Mouse (Mus musculus) liver, embryonic 15.5 days (tissue): ENCODE measurements around the gene Abcc8. TPM values are rescaled to one million over a fixed set of nuclear protein-coding genes. Genes with fewer than 3 reads are reported as not detected.

ENCODE experiments used
- ATAC-seq: fragments of 200-750 bp; cut with Nextera tagmentation; 2 replicates; pipeline ENCODE4 v1.8.0; 2017; ENCODE audit warnings: moderate number of reproducible peaks, mild to moderate bottlenecking, moderate library complexity; ENCODE audit not compliant: insufficient read depth
- H3K27ac ChIP-seq: fragments of 300-500 bp; sonication (generic); replicated peaks from 2 replicates; pipeline ENCODE4 v1.5.1; 2015; ENCODE audit warnings: mild to moderate bottlenecking, inconsistent platforms
- H3K27me3 ChIP-seq: fragments of 300-500 bp; sonication (generic); 2 replicates; pipeline ENCODE4 v1.6.1; 2015; ENCODE audit warnings: mild to moderate bottlenecking, inconsistent platforms
- H3K36me3 ChIP-seq: fragments of 300-500 bp; sonication (generic); replicated peaks from 2 replicates; pipeline ENCODE4 v1.6.1; 2015; ENCODE audit warnings: moderate library complexity, mild to moderate bottlenecking, inconsistent platforms
- H3K4me1 ChIP-seq: fragments of 300-500 bp; sonication (generic); replicated peaks from 2 replicates; pipeline ENCODE4 v1.6.1; 2015; ENCODE audit warnings: inconsistent platforms
- H3K4me2 ChIP-seq: fragments of 300-500 bp; sonication (generic); 2 replicates; pipeline ENCODE4 v1.6.1; 2015; ENCODE audit warnings: moderate library complexity, mild to moderate bottlenecking, inconsistent platforms
- H3K4me3 ChIP-seq: fragments of 300-500 bp; sonication (generic); replicated peaks from 2 replicates; pipeline ENCODE4 v1.5.1; 2015; ENCODE audit warnings: mild to moderate bottlenecking, inconsistent platforms
- H3K9ac ChIP-seq: fragments of 300-500 bp; sonication (generic); 2 replicates; pipeline ENCODE4 v1.6.1; 2015; ENCODE audit warnings: moderate library complexity, mild to moderate bottlenecking, inconsistent platforms
- H3K9me3 ChIP-seq: fragments of 300-500 bp; sonication (generic); replicated peaks from 2 replicates; pipeline ENCODE4 v1.6.1; 2016; ENCODE audit warnings: inconsistent platforms
- WGBS: fragments of 180-500 bp; shearing (Covaris S2); methylation state at CpG from one replicate; pipeline ENCODE4 v1.1.7; 2015; ENCODE audit warnings: mixed read lengths; ENCODE audit not compliant: insufficient replicate concordance; 5-methylcytosine and 5-hydroxymethylcytosine counted together
- polyA plus RNA-seq: library from polyadenylated mRNA; unstranded; fragments of >200 nt; fragmentation: Nextera tagmentation; extraction: Ambion mirVana; gene quantifications from 2 replicates; pipeline ENCODE4 v1.2.1, GENCODE M21; 2015

The Abcc8 gene
- 0.13 and 0.31 TPM in 2 replicates for polyA plus RNA-seq

DNA sequence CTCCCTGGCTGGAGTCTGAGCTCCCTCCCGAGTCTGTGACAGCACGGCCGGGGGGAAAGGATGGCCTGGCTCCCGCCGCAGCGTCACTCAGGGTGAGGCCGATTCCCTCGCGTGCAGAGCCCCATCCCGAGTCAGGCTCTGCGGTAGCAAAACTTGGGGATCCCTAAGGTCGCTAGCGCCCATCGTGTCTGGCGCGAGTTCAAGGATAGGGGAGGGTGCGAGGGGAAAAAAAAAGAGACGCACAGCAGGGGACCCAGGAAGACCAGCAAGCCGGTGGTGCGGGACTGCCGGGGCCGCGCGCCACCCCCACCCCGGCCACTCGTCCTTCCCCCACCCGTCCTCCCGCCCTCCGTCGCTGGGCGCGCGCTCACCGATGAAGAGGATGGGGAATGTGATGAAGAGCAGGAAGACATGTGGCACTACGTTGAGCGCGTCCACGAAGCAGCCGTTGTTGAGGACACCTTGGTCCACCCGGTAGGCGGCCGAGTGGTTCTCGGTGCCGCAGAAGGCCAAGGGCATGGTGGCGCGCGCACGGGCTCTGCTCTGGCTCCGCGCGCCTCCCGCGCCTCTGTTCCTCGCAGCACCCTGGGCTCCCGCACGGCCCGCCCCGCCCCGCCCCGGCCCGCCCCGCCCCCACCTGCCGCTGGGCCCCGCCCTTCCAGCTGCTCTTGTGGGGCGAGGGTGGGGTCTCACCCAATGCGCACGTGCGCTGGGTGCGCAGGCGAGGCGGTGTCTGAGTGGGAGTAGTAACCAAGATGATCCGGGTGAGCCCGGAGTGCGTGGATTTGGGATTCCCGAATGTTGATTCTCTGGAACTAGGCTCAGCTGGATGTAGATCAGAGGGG is at the start of gene Abcc8:
Abcc8 (minus strand) TSS at position 603 of the 845 bp plus-strand sequence.
- H3K27ac ChIP-seq, result no peak within 1 kb of the TSS
- ATAC-seq, result no peak
- H3K36me3 ChIP-seq, result no peaks in the 10 kb centered on the region
- no peaks in the 10 kb centered on the region for H3K9me3 ChIP-seq
- WGBS, result 1% methylated on average over 75 of the region's 75 CpGs
- H3K9ac ChIP-seq, result no peak within 1 kb of the TSS
- H3K4me1 ChIP-seq, result no peaks in the 10 kb centered on the region
- H3K4me3 ChIP-seq, result 0 out of 2 replicates have a peak within 1 kb of the TSS, but pooled peaks have one; percentile 2
- peaks cover 59% of the 10 kb centered on the region for H3K27me3 ChIP-seq
- H3K4me2 ChIP-seq, result peak within 1 kb of the TSS; percentile 43

DNA sequence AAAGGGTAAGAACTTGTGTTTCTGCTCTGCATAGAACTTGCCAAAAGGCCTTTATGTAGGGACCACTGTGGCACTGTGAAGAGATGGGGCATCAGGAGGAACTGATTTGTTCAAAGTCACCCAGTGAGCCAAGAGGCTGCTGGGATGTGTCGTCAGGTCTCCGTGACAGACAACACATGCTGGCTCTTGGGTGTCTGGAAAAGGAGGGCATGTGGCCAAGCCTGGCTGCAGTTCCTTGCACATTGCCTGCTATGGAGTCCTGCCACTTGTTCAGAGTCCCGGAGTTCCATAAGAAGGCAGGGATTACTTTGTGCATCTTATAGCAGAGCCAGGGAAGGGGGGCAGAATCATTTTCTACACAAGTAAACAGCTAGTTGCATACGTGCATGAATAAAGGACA is 47.1 kb upstream of the Abcc8 start:
- Histone ChIP-seq H3K9me3 (no peaks in the 10 kb centered on the region), H3K27ac (no peak overlapping the region), H3K4me1 (no peaks in the 10 kb centered on the region), H3K4me2 (no peak overlapping the region), H3K36me3 (no peaks in the 10 kb centered on the region), H3K9ac (no peak overlapping the region), H3K4me3 (no peak overlapping the region), H3K27me3 (peaks cover 5% of the 10 kb centered on the region; the same call in 1 of the 2 replicates)
- ATAC-seq, result no peak
- WGBS, result 59% methylated on average over 4 of the region's 4 CpGs

DNA sequence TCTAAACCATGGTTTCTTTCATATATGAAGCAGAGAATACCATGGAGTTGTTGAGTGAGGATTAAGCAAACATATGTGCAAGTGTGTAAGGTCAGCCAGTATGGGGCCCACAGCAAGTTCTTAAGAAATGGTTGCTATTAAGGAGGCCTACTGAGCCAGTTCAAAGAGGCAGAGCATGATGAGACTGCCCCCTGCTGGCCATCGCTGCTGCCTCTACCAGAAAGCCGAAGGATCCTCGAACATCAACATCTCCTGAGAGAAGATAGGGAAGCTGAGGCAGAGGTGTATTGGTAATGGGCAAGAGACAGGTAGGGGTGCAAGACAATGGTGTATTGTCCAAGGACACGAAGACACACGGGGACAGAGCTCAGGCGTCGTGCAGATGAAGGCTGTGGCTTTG is 46.4 kb upstream of the Abcc8 start:
- Histone ChIP-seq H3K4me2 (no peak overlapping the region), H3K4me1 (no peaks in the 10 kb centered on the region), H3K4me3 (no peak overlapping the region), H3K9me3 (no peaks in the 10 kb centered on the region), H3K27ac (no peak overlapping the region), H3K27me3 (peaks cover 5% of the 10 kb centered on the region; the same call in 1 of the 2 replicates), H3K9ac (no peak overlapping the region), H3K36me3 (no peaks in the 10 kb centered on the region)
- WGBS, result 18% methylated on average over 7 of the region's 7 CpGs
- ATAC-seq, result no peak

DNA sequence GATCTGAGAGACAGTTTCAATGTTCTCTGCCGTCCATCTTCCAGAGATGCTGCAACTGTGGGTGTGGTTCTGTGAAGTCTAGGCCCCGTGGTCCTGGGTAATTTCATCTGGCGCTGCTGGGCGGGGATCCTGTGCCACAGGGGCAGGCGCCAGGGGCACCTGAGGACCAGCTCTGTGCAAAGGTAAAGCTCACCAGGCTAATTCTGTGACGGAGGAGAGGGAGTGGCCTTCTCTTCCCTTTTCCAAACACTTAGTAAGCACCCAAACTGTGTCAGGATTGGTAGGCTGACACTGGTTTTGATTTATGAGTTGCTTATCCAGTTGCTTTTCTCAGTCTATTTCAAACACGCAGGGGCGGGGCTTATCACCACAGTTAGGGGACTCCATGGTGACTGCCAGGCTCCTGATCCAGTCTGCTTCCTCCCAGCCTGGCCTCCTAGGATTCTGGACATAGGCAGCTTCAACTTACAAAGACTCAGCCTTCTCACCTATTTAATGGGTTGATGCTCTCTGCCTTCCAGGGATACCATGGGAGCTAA is 40.8 kb upstream of the Abcc8 start:
- no peaks in the 10 kb centered on the region; the same call in 1 of the 2 replicates for H3K27me3 ChIP-seq
- no peak overlapping the region for H3K4me2 ChIP-seq
- no peak overlapping the region for H3K9ac ChIP-seq
- H3K9me3 ChIP-seq, result no peaks in the 10 kb centered on the region
- no peak for ATAC-seq
- H3K4me3 ChIP-seq, result no peak overlapping the region
- H3K4me1 ChIP-seq, result no peaks in the 10 kb centered on the region
- WGBS, result 49% methylated on average over 8 of the region's 8 CpGs
- H3K36me3 ChIP-seq, result no peaks in the 10 kb centered on the region
- H3K27ac ChIP-seq, result no peak overlapping the region

DNA sequence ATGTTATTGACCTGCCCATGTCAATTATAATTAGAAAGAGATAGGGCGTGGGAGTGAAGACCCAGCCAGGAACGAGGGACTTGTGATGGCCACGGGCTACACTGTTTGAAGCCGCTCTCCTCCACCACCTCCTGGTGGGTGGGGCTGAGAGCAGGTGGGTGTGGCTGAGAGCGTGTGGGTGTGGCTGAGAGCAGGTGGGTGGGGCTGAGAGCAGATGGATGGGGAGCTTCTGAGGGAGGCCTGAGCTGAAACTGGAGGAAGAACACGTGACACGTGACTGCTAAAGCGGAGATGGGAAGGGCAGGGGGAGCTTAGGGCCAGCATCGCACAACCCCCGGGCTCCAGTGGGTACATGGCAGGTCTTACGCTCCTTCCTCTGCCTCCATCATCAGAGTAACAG is 38.6 kb upstream of the Abcc8 start:
- Histone ChIP-seq H3K9me3 (no peaks in the 10 kb centered on the region), H3K27ac (no peak overlapping the region), H3K4me1 (no peaks in the 10 kb centered on the region), H3K4me2 (no peak overlapping the region), H3K36me3 (no peaks in the 10 kb centered on the region), H3K9ac (no peak overlapping the region), H3K27me3 (no peaks in the 10 kb centered on the region; the same call in 1 of the 2 replicates), H3K4me3 (no peak overlapping the region)
- ATAC-seq, result no peak
- 13% methylated on average over 11 of the region's 11 CpGs for WGBS

DNA sequence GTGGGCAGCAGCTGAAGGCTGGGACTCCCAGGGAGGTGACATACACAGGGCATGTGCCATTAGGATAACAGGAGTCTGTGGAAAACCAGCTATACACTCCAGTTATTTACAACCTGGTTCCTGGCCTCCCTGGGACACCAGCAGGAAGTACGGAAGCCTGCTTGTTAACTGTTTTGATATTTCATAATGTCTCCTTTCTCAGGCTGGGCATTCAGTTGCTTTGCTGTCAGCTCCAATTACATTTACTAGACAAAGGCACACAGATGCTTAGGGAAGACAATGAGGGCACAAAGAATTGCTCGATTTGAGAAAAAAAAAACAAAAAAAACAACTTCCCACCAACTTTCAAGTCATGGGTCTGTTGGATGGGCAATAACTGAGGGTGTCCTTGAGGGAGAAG is 36.6 kb upstream of the Abcc8 start:
- no peak for ATAC-seq
- Histone ChIP-seq H3K4me2 (no peak overlapping the region), H3K27me3 (no peaks in the 10 kb centered on the region; the same call in 1 of the 2 replicates), H3K27ac (no peak overlapping the region), H3K4me1 (no peaks in the 10 kb centered on the region), H3K36me3 (no peaks in the 10 kb centered on the region), H3K4me3 (no peak overlapping the region), H3K9ac (no peak overlapping the region), H3K9me3 (no peaks in the 10 kb centered on the region)
- WGBS, result 44% methylated on average over 2 of the region's 2 CpGs

DNA sequence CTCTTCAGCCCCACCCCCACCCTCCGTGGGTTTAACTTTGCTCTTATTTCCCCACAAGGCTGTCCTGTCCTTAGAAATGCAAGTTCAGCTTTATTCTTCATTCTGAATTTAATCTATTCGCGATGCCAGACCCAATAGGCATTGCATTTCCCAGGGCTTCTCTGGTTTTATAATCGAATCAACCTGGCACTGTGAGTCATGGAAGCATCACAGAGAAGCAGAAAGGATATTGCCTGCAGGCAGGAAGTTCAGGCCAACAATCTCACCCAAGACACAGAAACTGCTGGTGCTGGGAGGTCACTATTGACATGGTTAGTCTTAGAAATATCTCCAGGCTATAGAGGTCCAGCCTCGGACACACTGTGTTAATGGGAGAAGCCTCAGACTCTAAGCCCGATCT is 30.4 kb upstream of the Abcc8 start:
- Histone ChIP-seq H3K27ac (no peak overlapping the region), H3K4me1 (no peaks in the 10 kb centered on the region), H3K4me3 (no peak overlapping the region), H3K36me3 (no peaks in the 10 kb centered on the region), H3K9me3 (no peaks in the 10 kb centered on the region), H3K27me3 (no peaks in the 10 kb centered on the region), H3K9ac (no peak overlapping the region), H3K4me2 (no peak overlapping the region)
- no peak for ATAC-seq
- WGBS, result 61% methylated on average over 6 of the region's 6 CpGs

DNA sequence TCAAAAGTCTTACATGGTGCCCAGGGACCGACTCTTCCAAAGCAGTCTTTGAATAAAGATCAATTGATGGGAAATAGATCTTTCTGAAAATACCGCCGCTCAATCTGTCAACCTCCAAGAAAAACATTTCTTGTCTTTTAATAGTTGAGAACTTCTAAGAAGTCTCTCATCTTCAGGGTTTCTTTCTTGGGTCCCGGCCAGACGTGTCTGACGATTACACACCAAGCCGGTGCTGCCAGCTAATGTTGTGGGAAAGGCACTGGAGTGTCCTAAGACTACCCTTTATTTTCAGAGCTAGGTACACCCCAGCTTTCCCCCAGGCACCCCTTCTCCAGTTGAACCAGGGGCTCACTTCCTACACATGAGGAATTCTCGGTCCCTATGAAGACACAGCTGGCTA is 28.3 kb upstream of the Abcc8 start:
- H3K4me1 ChIP-seq, result no peaks in the 10 kb centered on the region
- H3K36me3 ChIP-seq, result no peaks in the 10 kb centered on the region
- no peak for ATAC-seq
- no peaks in the 10 kb centered on the region for H3K9me3 ChIP-seq
- no peak overlapping the region for H3K9ac ChIP-seq
- no peak overlapping the region for H3K27ac ChIP-seq
- H3K4me3 ChIP-seq, result no peak overlapping the region
- no peak overlapping the region for H3K4me2 ChIP-seq
- no peaks in the 10 kb centered on the region for H3K27me3 ChIP-seq
- 67% methylated on average over 8 of the region's 8 CpGs for WGBS

DNA sequence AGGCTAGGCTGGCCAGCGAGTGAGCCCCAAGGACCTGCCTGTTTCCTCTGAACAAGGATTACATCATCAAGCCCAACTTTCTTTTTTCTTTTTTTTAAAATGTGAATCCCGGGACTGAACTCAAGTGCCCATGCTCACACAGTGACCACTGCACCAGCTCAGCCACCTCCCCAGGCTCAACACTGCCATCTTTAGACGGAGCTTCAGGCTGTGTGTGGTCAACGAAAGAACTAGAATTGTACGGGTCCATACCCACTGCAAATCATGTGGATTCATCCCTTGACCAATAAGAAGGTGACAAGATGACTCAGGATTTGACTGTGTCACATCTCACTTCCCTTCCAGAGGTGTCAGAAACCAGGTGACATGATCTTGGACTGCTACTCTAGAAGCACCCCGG is 24.9 kb upstream of the Abcc8 start:
- Histone ChIP-seq H3K36me3 (no peaks in the 10 kb centered on the region), H3K27me3 (no peaks in the 10 kb centered on the region), H3K4me3 (no peak overlapping the region), H3K9me3 (no peaks in the 10 kb centered on the region), H3K4me1 (no peaks in the 10 kb centered on the region), H3K9ac (no peak overlapping the region), H3K4me2 (no peak overlapping the region), H3K27ac (no peak overlapping the region)
- ATAC-seq, result no peak
- 48% methylated on average over 6 of the region's 6 CpGs for WGBS

DNA sequence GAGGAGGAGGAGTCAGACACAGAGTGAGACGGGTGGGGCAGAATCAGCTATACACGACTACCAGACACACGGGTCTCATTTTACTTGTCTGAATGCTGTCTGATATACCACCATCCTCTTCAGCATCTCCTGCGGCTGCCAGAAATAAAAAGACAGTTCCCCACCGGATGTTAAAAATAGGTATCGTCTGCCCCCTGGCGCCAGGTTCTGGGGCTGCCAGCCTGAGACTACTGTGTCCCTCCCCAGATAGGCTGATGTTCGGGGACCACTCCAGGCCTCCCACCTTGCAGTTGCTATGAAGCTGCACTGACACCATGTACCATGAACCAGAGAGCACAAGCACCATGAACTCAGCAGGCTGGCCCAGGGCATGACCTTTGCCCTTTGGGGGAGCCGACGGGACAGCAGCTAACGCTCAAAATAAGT is 24.2 kb upstream of the Abcc8 start:
- Histone ChIP-seq H3K9ac (no peak overlapping the region), H3K36me3 (no peaks in the 10 kb centered on the region), H3K27ac (no peak overlapping the region), H3K4me1 (no peaks in the 10 kb centered on the region), H3K9me3 (no peaks in the 10 kb centered on the region), H3K27me3 (no peaks in the 10 kb centered on the region), H3K4me2 (no peak overlapping the region), H3K4me3 (no peak overlapping the region)
- no peak for ATAC-seq
- WGBS, result 35% methylated on average over 11 of the region's 11 CpGs

DNA sequence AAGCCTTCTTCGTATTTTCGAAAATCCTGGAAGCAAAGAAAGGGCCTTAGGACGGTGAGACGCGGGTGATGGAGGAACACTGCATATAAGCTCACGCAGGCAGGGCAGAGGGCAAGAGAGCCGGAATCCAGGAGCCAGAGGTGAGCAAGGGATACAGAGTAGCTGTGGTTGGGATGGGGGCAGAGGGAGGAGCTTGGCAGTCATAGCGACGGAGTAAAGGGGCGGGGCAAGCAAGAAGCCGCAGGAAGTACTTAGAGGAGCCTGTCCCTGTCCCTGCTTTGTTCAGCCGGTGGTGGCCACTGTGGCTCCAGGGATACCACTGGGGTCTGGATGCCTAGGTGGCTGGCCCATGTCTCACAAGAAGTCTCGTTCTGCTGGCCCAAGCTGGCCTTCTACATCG is 21.8 kb upstream of the Abcc8 start:
- Histone ChIP-seq H3K4me1 (no peaks in the 10 kb centered on the region), H3K36me3 (no peaks in the 10 kb centered on the region), H3K9me3 (no peaks in the 10 kb centered on the region), H3K4me2 (no peak overlapping the region), H3K4me3 (no peak overlapping the region), H3K27me3 (no peaks in the 10 kb centered on the region), H3K27ac (no peak overlapping the region), H3K9ac (no peak overlapping the region)
- ATAC-seq, result no peak
- WGBS, result 28% methylated on average over 14 of the region's 14 CpGs
